Mouse (Mus musculus) C3H10T1/2 (cell line): ENCODE results near the gene Frem2. TPM values are rescaled to one million over a fixed set of nuclear protein-coding genes. Genes with fewer than 3 reads are reported as not detected.

Experiments
- polyA plus RNA-seq, 2 experiments: library from polyadenylated mRNA; unstranded; fragments of >200 nt; fragmentation: generic; extraction: Trizol; gene quantifications; one replicate each; pipeline ENCODE4 v1.2.1; 2012; ENCODE audit warnings: missing spikeins in 2 of 2

The Frem2 gene
- not detected for polyA plus RNA-seq

GRCm38 (mm10) chr3:53656878-53657561 is at the start of gene Frem2:
Frem2 (minus strand) TSS chr3:53657355.

GRCm38 (mm10) chr3:53488353-53488752 is 168.8 kb downstream of the Frem2 start, which contains the start of gene Stoml3:
Stoml3 (plus strand) TSS chr3:53488653.

Other genes with a start within 250 kb of the Frem2 start
- 1 to 10 TPM in 1 of 2 experiments, under 1 TPM in 1; 0.42 to 3.2 TPM for gene Nhlrc3, start 194.0 kb downstream of the Frem2 start, polyA plus RNA-seq
- gene Proser1, start 193.7 kb downstream of the Frem2 start, polyA plus RNA-seq = 1 to 10 TPM in 1 of 2 experiments, under 1 TPM in 1; 0.99 to 7.2 TPM
- not detected for gene Stoml3, start 168.7 kb downstream of the Frem2 start, polyA plus RNA-seq
- gene Gm10985, start 187.7 kb upstream of the Frem2 start, polyA plus RNA-seq = not detected
- gene Ufm1, start 206.5 kb upstream of the Frem2 start, polyA plus RNA-seq = 10 to 100 TPM; 26.7 to 33.2 TPM